ENCODE assay signal across 8 mouse cellular contexts in genomic region chr3:138490034-138490337, GRCm38 (mm10). TPM values are rescaled to one million over a fixed set of nuclear protein-coding genes. Genes with fewer than 3 reads are reported as not detected.
DNase-seq lines count a peak whose midpoint lies in the region; ATAC-seq and TF ChIP-seq lines count a peak whose summit lies in the region.

No protein-coding gene starts in this region.

- intact Hi-C loops in heart, postnatal 14 days (cut with DNase I), result no loop called here
- intact Hi-C loops in left cerebral cortex, postnatal 10 days (cut with DNase I), result no loop called here

- H3K27me3 ChIP-seq in heart, embryonic 13.5 days (replicated peaks), result no peaks in the 10 kb centered on the region
- no peaks in the 10 kb centered on the region for H3K27me3 ChIP-seq in heart, postnatal 0 days (ENCODE audit: control insufficient read depth, insufficient read depth, low read length)

- peaks cover 12% of the 10 kb centered on the region for H3K4me1 ChIP-seq in heart, embryonic 13.5 days
- peaks cover 1% of the 10 kb centered on the region; the same call in 1 of the 2 replicates for H3K4me1 ChIP-seq in bone marrow, adult 2 months (ENCODE audit: control insufficient read depth, insufficient read depth, low read length)
- peaks cover 9% of the 10 kb centered on the region for H3K4me1 ChIP-seq in heart, postnatal 0 days (ENCODE audit: control insufficient read depth, insufficient read depth)

- H3K9me3 ChIP-seq in heart, embryonic 13.5 days, result no peaks in the 10 kb centered on the region
- H3K9me3 ChIP-seq in heart, postnatal 0 days (replicated peaks; ENCODE audit: control insufficient read depth, low read length), result no peaks in the 10 kb centered on the region

- DNase-seq in heart, postnatal 14 days, result no peak
- DNase-seq in heart, postnatal 0 days (ENCODE audit: low spot score), result no peak
- no peak for DNase-seq in left cerebral cortex, postnatal 10 days (ENCODE audit: extremely low spot score in 1 of 2, low spot score in 2 of 2)
- no peak for DNase-seq in spleen, adult 12 weeks (ENCODE audit: low spot score)
- no peak for DNase-seq in layer of hippocampus, adult 11-12 months (ENCODE audit: low spot score)

- H3K9ac ChIP-seq in heart, embryonic 13.5 days, result peak overlapping the region; percentile 83
- peak overlapping the region; percentile 52; the same call in 1 of the 2 replicates for H3K9ac ChIP-seq in heart, postnatal 0 days (replicated peaks; ENCODE audit: low read depth, low read length)

- peak overlapping the region; percentile 78 for H3K4me3 ChIP-seq in heart, embryonic 13.5 days
- peak overlapping the region; percentile 21 for H3K4me3 ChIP-seq in bone marrow, adult 2 months (replicated peaks; ENCODE audit: control insufficient read depth, low read depth, low read length)
- H3K4me3 ChIP-seq in heart, postnatal 0 days (ENCODE audit: low read depth, low read length), result peak overlapping the region; percentile 93

- peak overlapping the region; percentile 89 for H3K4me2 ChIP-seq in heart, embryonic 13.5 days
- peak overlapping the region; percentile 66 for H3K4me2 ChIP-seq in heart, postnatal 0 days (ENCODE audit: low read depth, low read length)

- no peak for TF ChIP-seq CTCF in bone marrow, adult 2 months (IDR thresholded peaks at IDR 0.05; ENCODE audit: control insufficient read depth, insufficient read depth, low read length)
- TF ChIP-seq CTCF in heart, postnatal 0 days (IDR thresholded peaks at IDR 0.05; ENCODE audit: low read depth), result no peak

- no peak for TF ChIP-seq EP300 in heart, postnatal 0 days (IDR thresholded peaks at IDR 0.05; ENCODE audit: low read depth)

- 18% methylated on average over 6 of the region's 6 CpGs for WGBS in heart, embryonic 13.5 days
- WGBS in bone marrow, adult 2 months, result 7% methylated on average over 6 of the region's 6 CpGs
- 19% methylated on average over 6 of the region's 6 CpGs for WGBS in heart, postnatal 0 days

- TF ChIP-seq POLR2A in bone marrow, adult 2 months (IDR thresholded peaks at IDR 0.05; ENCODE audit: borderline replicate concordance, control insufficient read depth, low read depth, low read length), result no peak

- ATAC-seq in heart, embryonic 13.5 days (ENCODE audit: extremely low read depth, insufficient number of reproducible peaks, low FRiP score, low TSS enrichment), result no peak
- ATAC-seq in heart, postnatal 0 days (ENCODE audit: insufficient read depth, low read depth), result no peak
- peak; percentile 1; the same call in 1 of the 2 replicates for ATAC-seq in megakaryocyte progenitor cell, adult 5-6 weeks (replicated peaks; ENCODE audit: poor library complexity)

- no peak overlapping the region for H3K27ac ChIP-seq in heart, embryonic 13.5 days (replicated peaks)
- H3K27ac ChIP-seq in bone marrow, adult 2 months (ENCODE audit: control insufficient read depth, insufficient read depth, low read depth, low read length, poor library complexity), result no peak overlapping the region
- 0 out of 2 replicates have a peak overlapping the region, but pooled peaks have one; percentile 19 for H3K27ac ChIP-seq in heart, postnatal 0 days (ENCODE audit: low read depth)

- H3K36me3 ChIP-seq in heart, embryonic 13.5 days, result peaks cover 13% of the 10 kb centered on the region
- H3K36me3 ChIP-seq in heart, postnatal 0 days (replicated peaks; ENCODE audit: control insufficient read depth, insufficient read depth, low read length), result no peaks in the 10 kb centered on the region

RNA-seq across cellular contexts. Expression of gene Metap1, which starts 0.7 kb away (rescaled TPM):
- polyA plus RNA-seq in heart, embryonic 13.5 days (2015; fragmentation: Nextera tagmentation; extraction: Ambion mirVana), result 34.0 and 38.0 TPM in 2 replicates
- 10 to 100 TPM; 39.6 to 42.6 TPM for total RNA-seq in heart, postnatal 14 days (2021)
- polyA plus RNA-seq in bone marrow, adult 2 months (2011; ENCODE audit: insufficient read depth, insufficient read length, low replicate concordance, missing spikeins), result 14.4 and 18.9 TPM in 2 replicates
- 26.0 and 66.0 TPM in 2 replicates for total RNA-seq in heart, postnatal 0 days (2014; rRNA removed; ENCODE audit: low replicate concordance)
- 31.4 and 33.3 TPM in 2 replicates for polyA plus RNA-seq in heart, postnatal 0 days (2015; fragmentation: Nextera tagmentation; extraction: Ambion mirVana)
- total RNA-seq in megakaryocyte progenitor cell, adult 5-6 weeks (2015), result 42.0 and 45.9 TPM in 2 replicates
- 47.6 and 61.4 TPM in 2 replicates for total RNA-seq in megakaryocyte progenitor cell, adult 5-6 weeks (2017)
- 10 to 100 TPM; 48.0 to 48.3 TPM for total RNA-seq in left cerebral cortex, postnatal 10 days (2021)

RNA-seq across cellular contexts. Expression of gene Eif4e, which starts 36.0 kb away (rescaled TPM):
- polyA plus RNA-seq in heart, embryonic 13.5 days (2015; fragmentation: Nextera tagmentation; extraction: Ambion mirVana), result 226 and 258 TPM in 2 replicates
- 100 to 1,000 TPM; 122 to 134 TPM for total RNA-seq in heart, postnatal 14 days (2021)
- polyA plus RNA-seq in bone marrow, adult 2 months (2011; ENCODE audit: insufficient read depth, insufficient read length, low replicate concordance, missing spikeins), result 77.3 and 78.5 TPM in 2 replicates
- 36.4 and 42.1 TPM in 2 replicates for total RNA-seq in heart, postnatal 0 days (2014; rRNA removed; ENCODE audit: low replicate concordance)
- 172 and 175 TPM in 2 replicates for polyA plus RNA-seq in heart, postnatal 0 days (2015; fragmentation: Nextera tagmentation; extraction: Ambion mirVana)
- total RNA-seq in megakaryocyte progenitor cell, adult 5-6 weeks (2015), result 424 and 430 TPM in 2 replicates
- total RNA-seq in megakaryocyte progenitor cell, adult 5-6 weeks (2017), result 161 and 224 TPM in 2 replicates
- 100 to 1,000 TPM; 170 to 172 TPM for total RNA-seq in left cerebral cortex, postnatal 10 days (2021)

RNA-seq across cellular contexts. Expression of gene Adh5, which starts 47.1 kb away (rescaled TPM):
- polyA plus RNA-seq in heart, embryonic 13.5 days (2015; fragmentation: Nextera tagmentation; extraction: Ambion mirVana), result 146 and 161 TPM in 2 replicates
- 10 to 100 TPM; 92.8 to 94.1 TPM for total RNA-seq in heart, postnatal 14 days (2021)
- 23.8 and 61.8 TPM in 2 replicates for polyA plus RNA-seq in bone marrow, adult 2 months (2011; ENCODE audit: insufficient read depth, insufficient read length, low replicate concordance, missing spikeins)
- total RNA-seq in heart, postnatal 0 days (2014; rRNA removed; ENCODE audit: low replicate concordance), result 115 and 137 TPM in 2 replicates
- polyA plus RNA-seq in heart, postnatal 0 days (2015; fragmentation: Nextera tagmentation; extraction: Ambion mirVana), result 169 and 170 TPM in 2 replicates
- 114 and 130 TPM in 2 replicates for total RNA-seq in megakaryocyte progenitor cell, adult 5-6 weeks (2015)
- total RNA-seq in megakaryocyte progenitor cell, adult 5-6 weeks (2017), result 125 and 126 TPM in 2 replicates
- 10 to 100 TPM; 82.8 to 83.2 TPM for total RNA-seq in left cerebral cortex, postnatal 10 days (2021)

Comparison
In these comparisons a context has a peak if more than half of its experiments do, and no peak if none do; other contexts are left out.
1. H3K4me3 ChIP-seq: peak in every context shown above with its lines; median percentile 93 in heart, postnatal 0 days; 78 in heart, embryonic 13.5 days; 21 in bone marrow, adult 2 months.